Mouse (Mus musculus) myocyte (in vitro differentiated cells): ENCODE measurements around the gene Map1lc3a.

Experiments used
- MAX ChIP-seq: IDR thresholded peaks from one replicate; pipeline ENCODE4 v1.6.1; 2011; ENCODE audit warnings: low read depth, mild to moderate bottlenecking, control low read depth
- MYOD1 ChIP-seq, 3 experiments: IDR thresholded peaks; one replicate each; pipeline ENCODE4 v1.6.1; 2011; ENCODE audit warnings: control low read depth in 2 of 3, low read depth in 2 of 3, mild to moderate bottlenecking in 2 of 3, moderate library complexity in 1 of 3; ENCODE audit not compliant: insufficient read length in 2 of 3, control insufficient read depth in 1 of 3
- POLR2A ChIP-seq: IDR thresholded peaks from one replicate; pipeline ENCODE4 v1.6.1; 2011; ENCODE audit warnings: low read depth, mild to moderate bottlenecking, control low read depth, moderate library complexity; ENCODE audit not compliant: insufficient read length
- POLR2AphosphoS2 ChIP-seq: IDR thresholded peaks from one replicate; pipeline ENCODE4 v1.6.1; 2011; ENCODE audit warnings: low read depth, control low read depth; ENCODE audit not compliant: insufficient read length

- TF ChIP-seq POLR2AphosphoS2 (no peak), MAX (no peak), POLR2A (no peak), MYOD1 (IDR thresholded peaks at IDR 0.05; ENCODE audit: control insufficient read depth in 1 of 3, insufficient read length in 2 of 3, low read depth in 2 of 3) (no peak)
Measured at GRCm38 (mm10) chr2:155326001-155326400, 49.9 kb downstream of the Map1lc3a start.
